Mouse (Mus musculus): ENCODE measurements around the gene Rab44. TPM values are rescaled to one million over a fixed set of nuclear protein-coding genes. Genes with fewer than 3 reads are reported as not detected.

The Rab44 gene
- polyA plus RNA-seq, 1 experiment from 2014 or later = 0.26 TPM

DNA sequence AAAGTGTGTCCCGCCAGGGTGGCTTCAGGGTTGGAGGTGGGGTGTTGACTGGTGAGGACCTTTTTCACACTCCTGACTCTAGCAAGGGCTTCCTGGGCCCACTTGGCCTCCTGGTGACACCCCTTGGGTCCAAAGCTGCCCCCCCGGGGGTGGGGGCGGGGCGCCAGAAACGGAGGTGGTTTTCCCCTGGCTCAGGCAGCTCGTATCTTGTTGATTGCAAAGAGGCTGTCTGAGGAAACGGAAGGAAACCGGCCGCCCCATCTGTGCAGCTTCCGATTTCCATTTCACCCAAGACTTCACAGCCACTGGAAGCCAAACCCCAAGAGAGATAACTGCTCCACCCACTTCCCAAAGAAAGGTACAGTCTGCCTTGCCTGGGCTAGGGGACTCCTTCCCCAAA is 58.1 kb downstream of the Rab44 start:
- no peak overlapping the region for H3K4me2 ChIP-seq (replicated peaks; ENCODE audit: low read depth, low read length)
- WGBS = 42% methylated on average over 10 of the region's 10 CpGs
- H3K36me3 ChIP-seq (ENCODE audit: insufficient read depth, low read length) = no peaks in the 10 kb centered on the region
- no peak overlapping the region for H3K4me3 ChIP-seq (ENCODE audit: low read length)
- no peak overlapping the region for H3K27ac ChIP-seq (ENCODE audit: low read length)
- ATAC-seq (ENCODE audit: low FRiP score, low TSS enrichment) = no peak
- H3K9me3 ChIP-seq (ENCODE audit: low read length) = no peaks in the 10 kb centered on the region
- H3K4me1 ChIP-seq (ENCODE audit: insufficient read depth, low read length) = peaks cover 20% of the 10 kb centered on the region
- H3K9ac ChIP-seq (replicated peaks; ENCODE audit: low read length) = no peak overlapping the region
- H3K27me3 ChIP-seq (ENCODE audit: insufficient read depth, low read length) = no peaks in the 10 kb centered on the region

DNA sequence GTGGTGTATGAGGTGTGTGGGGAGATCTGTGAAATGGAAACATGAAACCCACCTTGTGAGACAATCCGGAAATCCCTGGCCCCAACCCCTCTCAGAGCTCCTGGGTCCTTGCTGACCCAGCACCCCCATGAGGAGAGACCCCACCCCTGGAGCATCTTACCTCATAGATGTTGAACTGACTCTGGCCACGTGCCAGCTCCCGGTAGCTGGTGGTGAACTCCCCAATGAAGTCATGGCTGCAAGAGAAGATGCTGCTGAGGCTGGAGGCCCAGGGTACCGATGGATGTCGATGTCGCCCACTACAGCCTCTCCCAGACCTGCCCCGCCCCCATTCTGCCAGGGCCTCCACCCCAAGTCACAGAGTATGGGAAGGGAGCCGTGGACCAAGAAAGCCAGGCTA is 59.2 kb downstream of the Rab44 start:
- Histone ChIP-seq H3K4me1 (ENCODE audit: insufficient read depth, low read length) (peaks cover 13% of the 10 kb centered on the region), H3K27me3 (ENCODE audit: insufficient read depth, low read length) (no peaks in the 10 kb centered on the region), H3K4me2 (replicated peaks; ENCODE audit: low read depth, low read length) (no peak overlapping the region), H3K27ac (ENCODE audit: low read length) (no peak overlapping the region), H3K9ac (replicated peaks; ENCODE audit: low read length) (no peak overlapping the region), H3K36me3 (ENCODE audit: insufficient read depth, low read length) (no peaks in the 10 kb centered on the region), H3K9me3 (ENCODE audit: low read length) (no peaks in the 10 kb centered on the region), H3K4me3 (ENCODE audit: low read length) (no peak overlapping the region)
- WGBS = 79% methylated on average over 8 of the region's 8 CpGs
- ATAC-seq (ENCODE audit: low FRiP score, low TSS enrichment) = no peak

DNA sequence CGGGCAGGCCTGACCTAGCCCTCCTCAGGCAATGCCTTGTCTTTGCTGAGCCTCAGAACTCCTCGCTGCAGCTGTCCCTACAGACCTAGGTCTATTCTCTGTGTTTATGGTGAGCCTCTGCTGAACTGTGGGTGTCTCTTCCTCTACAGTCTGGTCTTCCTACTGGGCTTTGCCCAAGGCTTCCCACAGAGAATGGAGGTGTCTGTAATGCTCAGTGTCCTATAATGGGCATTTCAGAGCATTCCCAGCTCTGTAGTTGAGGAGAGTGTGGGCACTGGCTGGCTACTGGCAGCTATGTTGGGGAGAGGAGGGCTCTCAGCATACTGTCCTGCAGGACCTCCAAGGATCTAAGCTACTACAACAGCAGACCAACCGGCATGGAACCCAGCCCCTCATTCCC is 61.7 kb downstream of the Rab44 start:
- Histone ChIP-seq H3K4me1 (ENCODE audit: insufficient read depth, low read length) (peaks cover 12% of the 10 kb centered on the region), H3K27ac (ENCODE audit: low read length) (no peak overlapping the region), H3K9me3 (ENCODE audit: low read length) (no peaks in the 10 kb centered on the region), H3K27me3 (ENCODE audit: insufficient read depth, low read length) (no peaks in the 10 kb centered on the region), H3K4me2 (replicated peaks; ENCODE audit: low read depth, low read length) (no peak overlapping the region), H3K36me3 (ENCODE audit: insufficient read depth, low read length) (no peaks in the 10 kb centered on the region), H3K9ac (replicated peaks; ENCODE audit: low read length) (no peak overlapping the region), H3K4me3 (ENCODE audit: low read length) (no peak overlapping the region)
- ATAC-seq (ENCODE audit: low FRiP score, low TSS enrichment) = no peak
- 70% methylated on average over 3 of the region's 3 CpGs for WGBS

DNA sequence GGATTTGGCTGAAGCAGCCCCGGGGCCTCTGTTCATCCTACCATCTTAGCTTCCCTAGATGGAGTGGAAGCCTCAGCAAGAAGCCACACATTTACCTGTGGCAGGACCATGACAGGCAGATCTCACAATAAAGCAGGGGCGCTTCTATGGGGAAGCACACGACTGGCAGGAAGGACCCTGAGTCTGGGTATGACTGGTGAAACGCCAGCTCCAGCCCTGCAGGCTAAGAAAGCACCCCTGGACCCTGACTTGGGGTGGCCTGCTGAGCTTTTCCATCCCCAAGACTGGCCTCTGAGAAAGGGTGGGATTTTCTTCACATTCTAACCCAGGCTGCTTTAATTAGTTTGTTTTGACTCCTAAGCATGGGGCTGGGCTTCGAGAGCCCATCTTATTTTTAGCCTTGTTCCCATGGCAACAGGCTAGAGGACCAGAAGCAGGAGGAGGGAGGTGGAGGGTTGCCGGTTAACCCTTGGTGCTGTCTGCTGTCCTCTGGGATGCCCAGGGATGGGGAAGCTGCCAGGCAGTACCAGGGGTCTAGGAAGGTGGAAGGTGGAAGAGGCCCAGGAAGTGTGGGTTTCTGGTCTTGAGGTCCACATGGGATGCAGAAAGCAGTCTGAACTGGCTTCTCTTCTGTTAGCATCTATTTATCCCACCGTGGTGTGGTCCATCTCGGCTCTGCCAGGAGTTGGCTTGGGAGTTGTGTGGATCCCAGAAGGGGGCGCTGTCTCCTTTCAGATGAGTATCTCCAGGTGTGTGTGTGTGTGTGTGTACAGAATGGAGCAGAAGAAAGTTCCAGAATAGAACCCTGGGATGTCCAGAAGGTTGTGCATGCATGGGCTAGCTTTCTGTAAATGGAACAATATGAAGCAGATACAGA is 62.7 kb downstream of the Rab44 start:
- 15% methylated on average over 9 of the region's 9 CpGs for WGBS
- Histone ChIP-seq H3K27ac (ENCODE audit: low read length) (no peak overlapping the region), H3K9me3 (ENCODE audit: low read length) (no peaks in the 10 kb centered on the region), H3K4me1 (ENCODE audit: insufficient read depth, low read length) (peaks cover 8% of the 10 kb centered on the region), H3K4me2 (replicated peaks; ENCODE audit: low read depth, low read length) (no peak overlapping the region), H3K27me3 (ENCODE audit: insufficient read depth, low read length) (no peaks in the 10 kb centered on the region), H3K4me3 (ENCODE audit: low read length) (no peak overlapping the region), H3K9ac (replicated peaks; ENCODE audit: low read length) (no peak overlapping the region), H3K36me3 (ENCODE audit: insufficient read depth, low read length) (no peaks in the 10 kb centered on the region)
- ATAC-seq (ENCODE audit: low FRiP score, low TSS enrichment) = peak; percentile 53; the same call in 1 of the 2 replicates

DNA sequence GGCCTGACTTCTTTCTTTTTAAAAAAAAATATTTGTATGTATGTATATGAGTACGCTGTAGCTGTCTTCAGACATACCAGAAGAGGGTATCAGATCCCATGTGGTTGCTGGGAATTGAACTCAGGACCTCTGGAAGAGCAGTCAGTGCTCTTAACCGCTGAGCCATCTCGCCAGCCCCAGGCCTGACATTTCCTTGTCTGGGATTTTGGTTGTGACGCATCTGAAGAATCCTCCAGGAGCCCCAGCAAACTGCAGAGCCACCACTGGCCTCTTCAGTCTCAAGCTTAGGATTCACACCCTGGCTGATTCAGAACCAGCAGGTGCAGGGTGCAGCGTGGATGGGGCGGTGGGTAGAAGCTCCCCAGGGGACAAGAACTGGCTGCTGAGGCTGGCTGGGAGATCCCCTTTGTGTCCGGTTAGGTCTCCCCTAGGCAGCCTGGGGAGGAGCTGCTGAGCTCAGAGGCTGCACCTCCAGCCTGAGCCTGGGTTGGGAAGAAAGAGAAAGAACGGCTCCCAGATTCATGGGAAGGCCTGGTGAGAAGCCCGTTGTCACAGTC is 64.6 kb downstream of the Rab44 start:
- Histone ChIP-seq H3K27me3 (ENCODE audit: insufficient read depth, low read length) (no peaks in the 10 kb centered on the region), H3K9me3 (ENCODE audit: low read length) (no peaks in the 10 kb centered on the region), H3K36me3 (ENCODE audit: insufficient read depth, low read length) (no peaks in the 10 kb centered on the region), H3K27ac (ENCODE audit: low read length) (no peak overlapping the region), H3K4me3 (ENCODE audit: low read length) (no peak overlapping the region), H3K4me1 (ENCODE audit: insufficient read depth, low read length) (peaks cover 17% of the 10 kb centered on the region), H3K9ac (replicated peaks; ENCODE audit: low read length) (no peak overlapping the region), H3K4me2 (replicated peaks; ENCODE audit: low read depth, low read length) (no peak overlapping the region)
- ATAC-seq (ENCODE audit: low FRiP score, low TSS enrichment) = no peak
- 84% methylated on average over 9 of the region's 9 CpGs for WGBS

DNA sequence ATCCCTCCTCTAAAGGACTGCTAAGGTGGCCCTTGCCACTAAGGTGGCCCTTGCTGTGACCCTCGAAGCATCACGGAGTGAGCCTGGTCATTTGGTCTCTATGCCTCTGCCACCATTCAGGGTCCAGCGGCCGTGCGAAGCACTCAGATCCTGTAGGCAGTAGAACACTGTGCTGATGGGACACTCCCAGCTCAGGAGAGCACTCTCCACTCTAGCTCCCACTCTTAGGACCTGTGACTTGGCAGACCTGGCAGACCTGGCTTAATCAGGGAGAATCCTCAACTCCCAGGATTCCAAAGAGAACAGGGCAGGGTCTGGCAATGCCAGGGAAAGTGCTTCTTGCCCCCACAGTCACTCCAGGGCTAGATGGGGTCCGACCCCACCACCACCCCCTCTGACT is 66.0 kb downstream of the Rab44 start:
- Histone ChIP-seq H3K27me3 (ENCODE audit: insufficient read depth, low read length) (no peaks in the 10 kb centered on the region), H3K9ac (replicated peaks; ENCODE audit: low read length) (no peak overlapping the region), H3K4me3 (ENCODE audit: low read length) (no peak overlapping the region), H3K27ac (ENCODE audit: low read length) (no peak overlapping the region), H3K4me1 (ENCODE audit: insufficient read depth, low read length) (peaks cover 17% of the 10 kb centered on the region), H3K36me3 (ENCODE audit: insufficient read depth, low read length) (no peaks in the 10 kb centered on the region), H3K4me2 (replicated peaks; ENCODE audit: low read depth, low read length) (no peak overlapping the region), H3K9me3 (ENCODE audit: low read length) (no peaks in the 10 kb centered on the region)
- ATAC-seq (ENCODE audit: low FRiP score, low TSS enrichment) = no peak
- 82% methylated on average over 6 of the region's 6 CpGs for whole genome bisulfite sequencing

DNA sequence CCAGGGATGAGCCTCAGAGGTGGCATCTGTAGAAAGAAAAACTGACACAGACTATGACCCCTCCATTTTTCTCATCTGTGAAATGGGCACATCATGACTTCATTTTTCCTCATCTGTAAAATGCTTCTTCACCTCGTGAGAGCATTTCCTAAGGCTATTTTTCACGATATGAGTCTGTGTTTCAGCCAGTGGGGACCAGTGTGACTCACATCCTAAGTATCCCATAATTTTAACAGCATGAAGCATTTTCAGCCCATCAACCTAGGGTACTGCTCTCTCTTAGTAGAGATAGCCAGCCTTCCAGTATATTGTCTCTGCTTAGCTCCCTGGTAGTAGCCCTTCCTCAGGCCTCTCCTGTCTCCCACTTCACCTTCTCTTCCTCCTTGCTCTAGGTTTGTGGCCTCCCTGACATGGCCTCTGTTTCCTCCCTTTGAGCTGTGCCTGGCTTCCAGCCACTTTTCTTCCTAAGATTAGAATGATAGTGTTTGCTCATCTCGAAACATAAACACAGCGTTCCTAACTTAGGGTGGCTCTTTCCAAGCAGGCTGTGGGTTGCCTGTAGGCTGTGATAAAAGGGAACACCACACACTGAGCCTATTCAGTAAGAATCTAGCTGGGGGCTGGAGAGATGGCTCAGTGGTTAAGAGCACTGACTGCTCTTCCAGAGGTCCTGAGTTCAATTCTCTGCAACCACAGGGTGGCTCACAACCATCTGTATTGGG is 66.6 kb downstream of the Rab44 start:
- no peak overlapping the region for H3K4me2 ChIP-seq (replicated peaks; ENCODE audit: low read depth, low read length)
- no peaks in the 10 kb centered on the region for H3K9me3 ChIP-seq (ENCODE audit: low read length)
- no peak overlapping the region for H3K27ac ChIP-seq (ENCODE audit: low read length)

DNA sequence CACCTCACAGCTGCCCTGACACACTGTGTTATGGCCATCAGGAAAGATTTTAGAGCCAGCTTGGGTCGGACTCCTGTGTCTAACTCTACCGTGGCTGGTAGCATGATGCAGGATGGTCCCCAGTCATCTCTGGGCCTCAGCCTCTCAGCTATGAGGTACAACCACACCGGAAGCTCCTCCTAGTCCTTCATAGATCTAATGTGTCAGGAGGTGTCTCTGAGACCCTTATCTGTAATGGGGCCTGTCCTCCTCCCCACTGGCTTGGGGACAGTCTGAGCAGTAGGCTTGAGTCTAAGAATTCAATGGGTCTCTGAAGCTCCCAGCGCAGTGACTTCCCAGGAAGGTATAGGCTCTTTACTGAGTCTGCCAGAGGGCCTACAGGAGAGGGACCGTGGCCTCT is 67.8 kb downstream of the Rab44 start:
- Histone ChIP-seq H3K36me3 (ENCODE audit: insufficient read depth, low read length) (no peaks in the 10 kb centered on the region), H3K9ac (replicated peaks; ENCODE audit: low read length) (no peak overlapping the region), H3K27ac (ENCODE audit: low read length) (no peak overlapping the region), H3K27me3 (ENCODE audit: insufficient read depth, low read length) (no peaks in the 10 kb centered on the region), H3K4me3 (ENCODE audit: low read length) (no peak overlapping the region), H3K9me3 (ENCODE audit: low read length) (no peaks in the 10 kb centered on the region), H3K4me2 (replicated peaks; ENCODE audit: low read depth, low read length) (no peak overlapping the region), H3K4me1 (ENCODE audit: insufficient read depth, low read length) (peaks cover 21% of the 10 kb centered on the region)
- no peak for ATAC-seq (ENCODE audit: low FRiP score, low TSS enrichment)
- 83% methylated on average over 5 of the region's 5 CpGs for WGBS

More for the DNA sequence above, 66.6 kb downstream of the Rab44 start:
- ATAC-seq (ENCODE audit: low FRiP score, low TSS enrichment) = no peak
- H3K36me3 ChIP-seq (ENCODE audit: insufficient read depth, low read length) = no peaks in the 10 kb centered on the region
- 68% methylated on average over 4 of the region's 4 CpGs for WGBS
- peaks cover 23% of the 10 kb centered on the region for H3K4me1 ChIP-seq (ENCODE audit: insufficient read depth, low read length)
- no peak overlapping the region for H3K9ac ChIP-seq (replicated peaks; ENCODE audit: low read length)
- no peak overlapping the region for H3K4me3 ChIP-seq (ENCODE audit: low read length)
- no peaks in the 10 kb centered on the region for H3K27me3 ChIP-seq (ENCODE audit: insufficient read depth, low read length)

DNA sequence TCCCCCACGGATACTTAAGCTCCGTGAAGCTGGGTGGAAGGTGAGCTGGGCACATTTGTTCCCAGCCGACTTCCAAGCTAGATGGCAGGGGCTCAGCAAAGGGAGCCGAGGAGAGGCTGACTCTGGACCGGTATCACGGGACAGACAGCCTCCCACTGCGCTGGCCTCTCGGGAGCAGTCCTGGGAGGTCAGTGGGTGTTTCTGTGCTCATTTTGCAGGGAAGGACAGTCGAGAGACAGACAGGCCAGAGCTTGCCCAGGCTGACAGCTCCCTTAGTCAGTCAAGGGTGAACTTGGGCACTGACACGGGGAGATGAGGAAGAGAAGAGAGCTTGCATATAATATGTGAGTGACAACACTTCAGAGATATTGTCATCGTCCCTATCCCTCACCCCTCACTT is 69.2 kb downstream of the Rab44 start:
- Histone ChIP-seq H3K36me3 (ENCODE audit: insufficient read depth, low read length) (no peaks in the 10 kb centered on the region), H3K27ac (ENCODE audit: low read length) (no peak overlapping the region), H3K4me2 (replicated peaks; ENCODE audit: low read depth, low read length) (no peak overlapping the region), H3K9ac (replicated peaks; ENCODE audit: low read length) (no peak overlapping the region; the same call in 1 of the 2 replicates), H3K4me1 (ENCODE audit: insufficient read depth, low read length) (peaks cover 32% of the 10 kb centered on the region), H3K9me3 (ENCODE audit: low read length) (no peaks in the 10 kb centered on the region), H3K27me3 (ENCODE audit: insufficient read depth, low read length) (no peaks in the 10 kb centered on the region), H3K4me3 (ENCODE audit: low read length) (no peak overlapping the region)
- no peak for ATAC-seq (ENCODE audit: low FRiP score, low TSS enrichment)
- WGBS = 45% methylated on average over 11 of the region's 11 CpGs
